Mouse (Mus musculus) neural tube, postnatal 0 days (tissue): ENCODE data around the gene Trappc12. TPM values are rescaled to one million over a fixed set of nuclear protein-coding genes. Genes with fewer than 3 reads are reported as not detected.

Source experiments
- microRNA-seq: library from miRNA; unstranded; fragments of <30 nt; microRNA quantifications from one replicate; pipeline ENCODE4, GENCODE M21; 2016
- polyA plus RNA-seq: library from polyadenylated mRNA; unstranded; fragments of >200 nt; fragmentation: Nextera tagmentation; extraction: Ambion mirVana; gene quantifications from 2 replicates; pipeline ENCODE4 v1.2.1, GENCODE M21; 2015

The Trappc12 gene
- 30.7 and 35.9 TPM in 2 replicates for polyA plus RNA-seq

GRCm38 (mm10) chr12:28750021-28750633 lies at the start of gene Trappc12:
Gene Trappc12 (minus strand): TSS chr12:28750472.

GRCm38 (mm10) chr12:28751508-28752263 lies 1.4 kb upstream of the Trappc12 start, which contains the start of gene Eipr1:
Gene Eipr1 (plus strand): TSS chr12:28751803.

GRCm38 (mm10) chr12:28675121-28675924 lies 74.9 kb downstream of the Trappc12 start, which contains the start of gene Adi1:
Gene Adi1 (plus strand): TSS chr12:28675231.

GRCm38 (mm10) chr12:28649141-28650110 lies 100.8 kb downstream of the Trappc12 start, which contains the start of gene Rnaseh1:
Gene Rnaseh1 (plus strand): TSS chr12:28649602.

Small RNAs within 50 kb of the gene (microRNA-seq; reads per million reads assigned to microRNA genes)
- not detected for gene Mir6937

Other genes starting within 250 kb of the Trappc12 start
- gene Dcdc2c, start 198.1 kb downstream of the Trappc12 start, polyA plus RNA-seq: not detected in 2 replicates
- 0.28 TPM in 1 of 2 replicates, not detected in the other for gene Allc, start 167.9 kb downstream of the Trappc12 start, polyA plus RNA-seq
- 1.1 and 1.5 TPM in 2 replicates for gene Colec11, start 127.1 kb downstream of the Trappc12 start, polyA plus RNA-seq
- gene Rps7, start 114.5 kb downstream of the Trappc12 start, polyA plus RNA-seq: 448 and 525 TPM in 2 replicates
- 15.7 and 18.2 TPM in 2 replicates for gene Rnaseh1, start 100.9 kb downstream of the Trappc12 start, polyA plus RNA-seq
- 29.7 and 31.6 TPM in 2 replicates for gene Adi1, start 75.2 kb downstream of the Trappc12 start, polyA plus RNA-seq
- 53.4 and 59.6 TPM in 2 replicates for gene Eipr1, start 1.3 kb upstream of the Trappc12 start, polyA plus RNA-seq